9 mouse cellular contexts compared by ENCODE assay signal in genomic region chr11:120306366-120307131, GRCm38 (mm10). TPM values are rescaled to one million over a fixed set of nuclear protein-coding genes. Genes with fewer than 3 reads are reported as not detected.
DNase-seq lines count a peak whose midpoint lies in the region; ATAC-seq lines count a peak whose summit lies in the region.
"Had no signal": no experiment of that assay in that cellular context is flagged by ENCODE, and none has a peak within 500 bp of the region (broad histone marks: within the 10 kb centered on the region; RNA-seq: fewer than 3 reads in every experiment).

No protein-coding gene starts in this region.

- ATAC-seq in intestine, embryonic 16.5 days = no peak
- ATAC-seq in stomach, embryonic 15.5 days (ENCODE audit: insufficient read depth, low FRiP score, low read depth) = no peak
- no peak for ATAC-seq in frontal cortex, adult (ENCODE audit: low TSS enrichment)

- no peak overlapping the region for H3K4me3 ChIP-seq in intestine, embryonic 16.5 days (ENCODE audit: low read length)
- H3K4me3 ChIP-seq in stomach, embryonic 15.5 days (replicated peaks) = no peak overlapping the region

- DNase-seq in heart, adult 11 months = peak; percentile 93
- no peak for DNase-seq in heart, adult 18-20 months
- DNase-seq in right cerebral cortex, postnatal 4 days = peak; percentile 3
- DNase-seq in right cerebral cortex, postnatal 25 days = no peak
- no peak for DNase-seq in MN1 (ENCODE audit: low spot score)
- DNase-seq: right cerebral cortex, adult 18-20 months had no signal

- no peak overlapping the region; the same call in 1 of the 2 replicates for H3K4me2 ChIP-seq in intestine, embryonic 16.5 days (ENCODE audit: low read depth, low read length)
- H3K4me2 ChIP-seq in stomach, embryonic 15.5 days = 0 out of 2 replicates have a peak overlapping the region, but pooled peaks have one; percentile 95

- no peak overlapping the region for H3K27ac ChIP-seq in intestine, embryonic 16.5 days (ENCODE audit: low read length)
- 0 out of 2 replicates have a peak overlapping the region, but pooled peaks have one; percentile 37 for H3K27ac ChIP-seq in stomach, embryonic 15.5 days

- H3K9ac ChIP-seq in intestine, embryonic 16.5 days (ENCODE audit: low read depth, low read length) = peak overlapping the region; percentile 76; the same call in 1 of the 2 replicates
- H3K9ac ChIP-seq in stomach, embryonic 15.5 days = no peak overlapping the region

- WGBS in intestine, embryonic 16.5 days = 68% methylated on average over 12 of the region's 12 CpGs
- WGBS in stomach, embryonic 15.5 days = 63% methylated on average over 12 of the region's 12 CpGs

- H3K9me3 ChIP-seq in intestine, embryonic 16.5 days (ENCODE audit: control insufficient read depth, low read length) = no peaks in the 10 kb centered on the region
- H3K9me3 ChIP-seq in stomach, embryonic 15.5 days = no peaks in the 10 kb centered on the region

- H3K4me1 ChIP-seq in intestine, embryonic 16.5 days (ENCODE audit: control insufficient read depth, insufficient read depth, low read length) = peaks cover 36% of the 10 kb centered on the region
- peaks cover 55% of the 10 kb centered on the region for H3K4me1 ChIP-seq in stomach, embryonic 15.5 days

- no peaks in the 10 kb centered on the region for H3K36me3 ChIP-seq in intestine, embryonic 16.5 days (ENCODE audit: control insufficient read depth, insufficient read depth, low read length)
- H3K36me3 ChIP-seq in stomach, embryonic 15.5 days = no peaks in the 10 kb centered on the region

- H3K27me3 ChIP-seq in intestine, embryonic 16.5 days (replicated peaks; ENCODE audit: control insufficient read depth, insufficient read depth, low read length) = no peaks in the 10 kb centered on the region; the same call in 1 of the 2 replicates
- H3K27me3 ChIP-seq in stomach, embryonic 15.5 days (replicated peaks) = no peaks in the 10 kb centered on the region

RNA-seq across cellular contexts. Expression of gene Actg1, which starts 41.8 kb away (rescaled TPM):
- total RNA-seq in heart, adult 18-20 months (2021) = 100 to 1,000 TPM; 286 to 296 TPM
- polyA plus RNA-seq in intestine, embryonic 16.5 days (2015; fragmentation: Nextera tagmentation; extraction: Ambion mirVana) = 2,886 and 2,944 TPM in 2 replicates
- 2,501 and 2,557 TPM in 2 replicates for polyA plus RNA-seq in stomach, embryonic 15.5 days (2015; fragmentation: Nextera tagmentation; extraction: Ambion mirVana)

RNA-seq across cellular contexts. Expression of gene Fscn2, which starts 54.8 kb away (rescaled TPM):
- total RNA-seq in heart, adult 18-20 months (2021) = not detected
- 0.55 TPM in 1 of 2 replicates, not detected in the other for polyA plus RNA-seq in intestine, embryonic 16.5 days (2015; fragmentation: Nextera tagmentation; extraction: Ambion mirVana)
- polyA plus RNA-seq in stomach, embryonic 15.5 days (2015; fragmentation: Nextera tagmentation; extraction: Ambion mirVana) = 0.49 and 0.85 TPM in 2 replicates

Comparison
In these comparisons a context has a peak if more than half of its experiments do, and no peak if none do; other contexts are left out.
1. DNase-seq: peak in heart, adult 11 months (single experiment) and right cerebral cortex, postnatal 4 days (single experiment); none in heart, adult 18-20 months (0 of 2), right cerebral cortex, postnatal 25 days (single experiment) and MN1 (single experiment).